Mouse (Mus musculus) heart, adult 10 weeks (tissue): ENCODE results near the gene Sprr2a3. TPM values are rescaled to one million over a fixed set of nuclear protein-coding genes. Genes with fewer than 3 reads are reported as not detected.

ENCODE experiments used
- polyA plus RNA-seq: library from polyadenylated mRNA; stranded (reverse); fragments of 350-450 nt; fragmentation: Illumina TruSeq; extraction: RNeasy Lipid Tissue Mini Kit (QIAGEN cat#74804); gene quantifications from one replicate; pipeline ENCODE4 v1.2.3, GENCODE M21; 2014; ENCODE audit warnings: low read depth, low replicate concordance

The Sprr2a3 gene
- not detected for polyA plus RNA-seq

GRCm38 (mm10) chr3:92285101-92285500 lies at the start of gene Sprr2a3:
Gene Sprr2a3 (plus strand): TSS chr3:92285417.

GRCm38 (mm10) chr3:92316320-92316719 lies 31.1 kb downstream of the Sprr2a3 start, which contains the start of gene Sprr2b:
Gene Sprr2b (plus strand): TSS chr3:92316620.

GRCm38 (mm10) chr3:92338840-92339239 lies 53.6 kb downstream of the Sprr2a3 start, which contains the start of gene Sprr2d:
Gene Sprr2d (plus strand): TSS chr3:92339140.

Other genes starting within 250 kb of the Sprr2a3 start
- not detected for gene Lor, start 202.3 kb upstream of the Sprr2a3 start, polyA plus RNA-seq
- gene Prr9, start 161.5 kb upstream of the Sprr2a3 start, polyA plus RNA-seq, result not detected
- not detected for gene Lelp1, start 142.7 kb upstream of the Sprr2a3 start, polyA plus RNA-seq
- not detected for gene Sprr2a1, start 69.6 kb upstream of the Sprr2a3 start, polyA plus RNA-seq
- gene Sprr2a2, start 69.5 kb upstream of the Sprr2a3 start, polyA plus RNA-seq, result 2.5 TPM
- gene Sprr2b, start 31.2 kb downstream of the Sprr2a3 start, polyA plus RNA-seq, result not detected
- gene Sprr2d, start 53.7 kb downstream of the Sprr2a3 start, polyA plus RNA-seq, result not detected
- gene Sprr2e, start 66.7 kb downstream of the Sprr2a3 start, polyA plus RNA-seq, result not detected
- not detected for gene Sprr2f, start 79.8 kb downstream of the Sprr2a3 start, polyA plus RNA-seq
- gene Sprr2h, start 100.3 kb downstream of the Sprr2a3 start, polyA plus RNA-seq, result not detected
- not detected for gene Sprr2i, start 122.6 kb downstream of the Sprr2a3 start, polyA plus RNA-seq
- not detected for gene Sprr2j-ps, start 132.7 kb downstream of the Sprr2a3 start, polyA plus RNA-seq
- gene Gm9774, start 144.0 kb downstream of the Sprr2a3 start, polyA plus RNA-seq, result 4.6 TPM
- not detected for gene Sprr2k, start 147.2 kb downstream of the Sprr2a3 start, polyA plus RNA-seq
- gene Sprr1b, start 153.4 kb downstream of the Sprr2a3 start, polyA plus RNA-seq, result not detected
- not detected for gene Sprr3, start 173.3 kb downstream of the Sprr2a3 start, polyA plus RNA-seq
- gene Sprr1a, start 200.5 kb downstream of the Sprr2a3 start, polyA plus RNA-seq, result not detected
- gene Sprr4, start 215.1 kb downstream of the Sprr2a3 start, polyA plus RNA-seq, result not detected
- not detected for gene 2310046K23Rik, start 249.1 kb downstream of the Sprr2a3 start, polyA plus RNA-seq